Mouse (Mus musculus): ENCODE results near the gene Rbms1. TPM values are rescaled to one million over a fixed set of nuclear protein-coding genes. Genes with fewer than 3 reads are reported as not detected.
A peak's percentile ranks its signal among the peaks of the same experiment; 100 is the strongest.

The Rbms1 gene
- polyA plus RNA-seq, 1 experiment from 2014 or later, result 22.1 TPM

DNA sequence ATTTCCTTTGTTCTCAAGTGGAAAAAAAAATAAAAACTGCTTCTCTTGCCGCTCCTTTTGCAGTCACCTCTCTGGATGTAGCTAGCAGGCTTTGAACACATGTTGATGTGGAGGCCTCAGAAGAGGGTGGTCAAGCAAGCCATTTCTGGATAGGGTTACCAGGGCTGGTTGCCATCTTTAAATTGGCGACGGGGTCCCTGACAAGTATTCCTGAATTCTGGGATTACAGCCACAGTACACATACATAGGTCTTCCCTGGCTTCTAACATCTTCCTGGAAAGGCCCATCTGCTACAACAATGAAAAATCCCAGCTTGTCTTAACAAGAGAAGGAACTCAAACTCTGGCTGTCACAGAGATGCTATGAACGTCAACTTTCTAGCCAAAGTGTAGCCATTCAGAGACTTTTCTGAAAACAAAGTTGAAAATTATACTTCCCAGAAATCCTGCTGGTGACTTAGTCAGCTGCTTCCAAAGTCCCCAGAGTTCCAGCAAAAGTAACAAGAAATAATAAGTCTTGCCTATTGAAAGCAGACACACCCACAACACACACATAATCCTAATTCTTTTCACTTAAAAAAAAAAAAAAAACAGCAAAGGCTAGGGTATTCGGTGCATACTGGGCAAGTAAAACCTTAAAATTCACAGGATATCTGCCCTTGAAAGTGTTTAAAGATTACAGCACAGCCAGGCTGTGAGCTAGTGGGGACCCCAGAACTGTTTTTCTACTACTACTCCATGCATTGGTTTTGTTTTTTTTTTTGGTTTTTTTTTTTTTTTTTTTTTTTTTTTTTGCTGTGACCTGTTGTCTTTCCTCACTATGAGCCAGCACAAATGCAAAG is 80.6 kb downstream of the Rbms1 start:
- Histone ChIP-seq H3K4me1 (peaks cover 18% of the 10 kb centered on the region), H3K4me3 (no peak overlapping the region), H3K36me3 (no peaks in the 10 kb centered on the region), H3K27me3 (peaks cover 58% of the 10 kb centered on the region), H3K4me2 (replicated peaks) (no peak overlapping the region), H3K9ac (replicated peaks) (no peak overlapping the region), H3K27ac (replicated peaks) (no peak overlapping the region), H3K9me3 (no peaks in the 10 kb centered on the region)
- WGBS, result 45% methylated on average over 5 of the region's 5 CpGs
- ATAC-seq (replicated peaks), result no peak

DNA sequence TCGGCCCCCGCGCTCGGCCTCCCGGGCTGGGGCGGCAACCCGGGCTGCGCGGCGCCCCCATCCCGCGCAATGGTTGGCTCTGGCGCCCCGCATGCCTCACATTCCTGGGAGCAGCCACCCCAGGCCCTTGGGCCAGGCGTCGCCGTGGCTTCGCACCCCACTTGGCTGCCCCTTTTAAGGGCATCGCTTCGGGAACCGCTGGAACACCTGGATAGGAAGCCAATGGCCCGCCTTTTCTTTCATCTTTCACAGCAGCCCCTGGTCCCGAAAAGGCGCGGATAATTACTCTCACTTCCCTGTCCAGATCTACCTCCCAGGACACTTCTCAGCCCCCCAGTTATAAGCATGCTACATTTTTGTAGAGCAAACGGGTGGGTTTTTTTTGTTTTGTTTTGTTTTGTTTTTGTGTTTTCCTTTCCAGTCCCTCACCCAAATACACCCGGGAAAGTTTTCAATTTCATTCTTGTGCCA is 81.4 kb downstream of the Rbms1 start:
- Histone ChIP-seq H3K9ac (replicated peaks) (peak overlapping the region; percentile 65), H3K27ac (replicated peaks) (no peak overlapping the region), H3K9me3 (no peaks in the 10 kb centered on the region), H3K4me3 (peak overlapping the region; percentile 83), H3K27me3 (peaks cover 66% of the 10 kb centered on the region), H3K4me1 (peaks cover 18% of the 10 kb centered on the region), H3K4me2 (replicated peaks) (peak overlapping the region; percentile 97), H3K36me3 (no peaks in the 10 kb centered on the region)
- 1% methylated on average over 24 of the region's 27 CpGs for WGBS
- no peak for ATAC-seq (replicated peaks)

DNA sequence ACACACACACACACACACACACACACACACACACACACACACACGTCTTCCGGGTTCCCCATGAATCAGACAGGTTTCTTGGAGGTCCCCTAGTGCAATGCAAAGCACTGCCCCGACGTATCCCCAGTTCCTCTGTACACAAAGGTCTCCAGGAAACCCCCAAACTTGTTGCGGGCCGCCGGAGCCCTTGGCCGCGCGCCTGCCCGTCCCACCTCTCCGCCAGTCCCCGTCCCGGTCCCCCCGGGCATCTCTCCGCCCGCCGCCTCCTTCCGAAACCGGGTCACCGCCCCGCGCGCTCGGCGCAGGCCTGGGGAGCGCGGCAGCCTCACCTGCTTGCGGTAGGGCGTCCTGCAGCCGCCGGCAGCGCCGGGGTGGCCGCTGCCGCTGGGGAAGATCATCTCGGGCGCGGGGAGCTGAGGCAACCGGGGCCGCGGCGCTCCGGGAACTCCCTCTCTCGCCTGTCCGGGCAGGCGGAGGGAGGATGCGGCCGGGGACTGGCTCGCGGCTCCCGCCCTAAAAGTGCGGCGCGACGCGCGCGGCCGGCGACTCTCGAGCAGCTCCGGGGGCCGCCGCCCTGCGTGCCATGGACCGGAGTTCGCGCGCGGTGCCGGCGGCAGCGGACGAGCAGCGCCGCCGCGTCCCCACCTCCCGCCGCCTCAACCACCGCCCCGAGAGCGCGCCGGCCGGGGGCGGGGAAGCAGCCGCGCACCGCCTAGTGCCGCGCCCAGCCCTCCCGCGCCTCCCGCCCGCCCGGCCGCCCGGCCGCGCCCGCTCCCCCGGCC is 82.0 kb downstream of the Rbms1 start:
- ATAC-seq (replicated peaks), result peak; percentile 87
- 0 out of 2 replicates have a peak overlapping the region, but pooled peaks have one; percentile 18 for H3K27ac ChIP-seq (replicated peaks)
- H3K4me3 ChIP-seq, result peak overlapping the region; percentile 83
- H3K9me3 ChIP-seq, result no peaks in the 10 kb centered on the region
- peaks cover 70% of the 10 kb centered on the region for H3K27me3 ChIP-seq
- H3K4me2 ChIP-seq (replicated peaks), result peak overlapping the region; percentile 97
- H3K4me1 ChIP-seq, result peaks cover 18% of the 10 kb centered on the region
- WGBS, result under 1% methylated on average over 94 of the region's 104 CpGs
- peak overlapping the region; percentile 65 for H3K9ac ChIP-seq (replicated peaks)
- no peaks in the 10 kb centered on the region for H3K36me3 ChIP-seq

DNA sequence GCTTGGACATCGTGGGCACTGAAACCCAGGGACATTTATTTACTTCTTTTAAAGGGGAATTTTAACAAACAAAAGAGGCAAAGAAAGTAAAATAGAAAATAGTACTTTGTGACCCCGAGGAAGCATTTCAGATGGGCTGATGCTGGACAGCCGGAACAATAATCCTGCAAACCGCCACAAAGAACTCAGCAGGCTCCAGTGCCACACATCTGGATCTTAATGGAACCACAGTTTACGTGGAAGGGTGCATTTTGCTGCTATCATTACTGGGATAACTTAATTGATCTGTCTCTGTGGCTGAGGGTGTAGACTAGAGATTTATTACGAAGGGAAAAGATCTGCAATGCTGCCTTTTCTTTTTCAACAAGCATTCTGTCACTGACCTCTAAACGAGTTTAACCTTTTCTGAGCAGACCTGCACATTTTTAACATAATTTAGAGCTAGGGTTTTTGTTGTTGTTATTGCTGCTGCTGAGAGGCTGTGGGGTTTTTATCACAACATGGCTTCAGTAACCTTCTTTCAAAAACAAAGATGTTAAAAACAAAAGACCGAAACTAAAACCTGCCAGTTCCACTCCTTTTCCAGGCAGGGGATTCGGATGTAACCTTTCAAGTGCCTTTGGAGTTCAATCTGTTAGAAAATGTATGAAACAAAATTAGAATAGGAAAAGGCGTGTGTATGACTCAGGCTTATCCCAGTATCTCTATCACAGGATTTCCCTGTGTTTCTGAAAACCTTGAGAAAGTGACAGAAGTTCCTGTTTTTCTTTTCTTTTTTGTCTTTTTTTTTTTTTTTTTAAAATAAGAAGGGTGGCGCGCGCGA is 82.8 kb downstream of the Rbms1 start:
- H3K27ac ChIP-seq (replicated peaks), result no peak overlapping the region
- peak overlapping the region; percentile 97 for H3K4me2 ChIP-seq (replicated peaks)
- no peaks in the 10 kb centered on the region for H3K9me3 ChIP-seq
- H3K9ac ChIP-seq (replicated peaks), result peak overlapping the region; percentile 65; the same call in 1 of the 2 replicates
- no peak for ATAC-seq (replicated peaks)
- H3K27me3 ChIP-seq, result peaks cover 76% of the 10 kb centered on the region
- peak overlapping the region; percentile 83 for H3K4me3 ChIP-seq
- H3K4me1 ChIP-seq, result peaks cover 18% of the 10 kb centered on the region
- 2% methylated on average over 14 of the region's 14 CpGs for WGBS
- H3K36me3 ChIP-seq, result no peaks in the 10 kb centered on the region

DNA sequence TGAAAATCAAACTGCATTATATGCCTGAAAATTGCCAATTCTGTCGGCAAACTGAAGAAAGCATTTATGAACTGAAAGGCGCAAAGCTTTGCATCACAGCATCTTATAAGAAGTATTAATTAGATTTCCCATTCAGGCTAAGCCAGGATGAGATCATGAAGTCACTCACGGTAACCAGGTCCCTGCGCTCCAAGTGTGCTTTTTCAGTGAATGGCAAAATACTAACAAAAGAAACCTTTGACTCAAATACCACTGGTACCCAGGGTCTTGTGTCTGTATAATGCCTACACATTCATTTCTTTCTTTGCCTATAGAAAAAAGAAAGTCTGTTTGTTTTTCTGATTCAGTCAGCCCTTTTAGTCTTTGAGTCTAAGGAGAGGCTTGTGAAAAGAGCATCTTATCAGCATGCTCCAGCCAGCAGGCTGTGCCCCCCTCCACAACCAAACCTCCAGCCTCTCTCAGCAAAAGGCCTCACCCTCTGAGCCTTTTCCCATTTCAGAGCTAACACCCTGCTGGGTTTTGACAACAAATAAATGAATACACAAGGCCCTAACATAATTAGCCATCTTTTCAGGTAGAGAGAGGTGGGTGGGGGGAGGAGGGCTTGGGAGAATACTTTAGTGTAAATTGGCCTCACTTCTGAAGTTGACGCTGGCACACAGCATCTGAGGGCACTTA is 83.7 kb downstream of the Rbms1 start:
- Histone ChIP-seq H3K9ac (replicated peaks) (no peak overlapping the region), H3K4me3 (peak overlapping the region; percentile 9; the same call in 1 of the 2 replicates), H3K27me3 (peaks cover 76% of the 10 kb centered on the region)

DNA sequence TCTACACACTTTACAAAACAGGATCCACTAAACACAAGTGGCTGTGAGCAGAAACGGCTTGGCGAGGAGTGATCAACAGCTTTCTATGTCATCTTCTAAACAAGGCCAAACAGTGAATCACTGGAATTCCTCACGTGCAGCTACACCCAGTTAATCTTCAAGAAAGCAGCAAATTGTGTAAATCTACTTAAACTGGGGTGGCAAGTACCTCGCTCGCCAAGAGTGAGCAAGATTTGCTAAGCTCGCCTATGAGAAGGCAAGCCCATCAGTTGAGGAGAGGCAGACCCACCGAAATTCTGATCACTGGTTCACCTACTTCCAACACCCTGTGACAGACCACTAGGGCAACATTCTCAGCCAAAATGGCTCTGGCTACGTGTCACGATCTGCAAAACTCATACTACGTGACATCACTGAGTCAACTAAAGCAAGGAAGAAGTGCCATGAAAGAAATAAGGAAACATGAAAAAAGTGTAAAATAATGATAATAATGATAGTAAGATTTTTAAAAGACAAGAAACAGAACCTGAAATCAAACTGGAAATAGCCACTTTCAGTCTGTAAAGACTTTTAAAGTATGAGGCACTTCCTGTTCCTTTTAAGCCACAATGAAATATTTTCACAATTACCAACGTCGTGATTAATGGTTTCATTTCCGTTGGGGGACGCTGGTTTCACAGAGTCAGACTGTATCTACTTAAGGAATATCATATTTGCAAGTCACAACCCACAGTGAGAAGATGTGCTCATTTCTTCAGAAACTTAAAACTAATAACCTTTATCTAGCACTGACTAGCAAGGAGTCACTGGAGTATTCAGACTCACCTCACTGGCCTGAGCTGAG is 85.2 kb downstream of the Rbms1 start:
- no peak overlapping the region for H3K4me3 ChIP-seq
- H3K9ac ChIP-seq (replicated peaks), result no peak overlapping the region
- no peaks in the 10 kb centered on the region for H3K9me3 ChIP-seq
- H3K4me2 ChIP-seq (replicated peaks), result no peak overlapping the region
- ATAC-seq (replicated peaks), result no peak
- WGBS, result 73% methylated on average over 14 of the region's 14 CpGs
- no peaks in the 10 kb centered on the region for H3K36me3 ChIP-seq
- H3K4me1 ChIP-seq, result peaks cover 18% of the 10 kb centered on the region
- H3K27me3 ChIP-seq, result peaks cover 79% of the 10 kb centered on the region
- H3K27ac ChIP-seq (replicated peaks), result no peak overlapping the region

More for the DNA sequence above, 83.7 kb downstream of the Rbms1 start:
- 4% methylated on average over 5 of the region's 5 CpGs for WGBS
- ATAC-seq (replicated peaks), result no peak
- Histone ChIP-seq H3K36me3 (no peaks in the 10 kb centered on the region), H3K9me3 (no peaks in the 10 kb centered on the region), H3K4me2 (replicated peaks) (no peak overlapping the region), H3K27ac (replicated peaks) (no peak overlapping the region), H3K4me1 (peaks cover 18% of the 10 kb centered on the region)

DNA sequence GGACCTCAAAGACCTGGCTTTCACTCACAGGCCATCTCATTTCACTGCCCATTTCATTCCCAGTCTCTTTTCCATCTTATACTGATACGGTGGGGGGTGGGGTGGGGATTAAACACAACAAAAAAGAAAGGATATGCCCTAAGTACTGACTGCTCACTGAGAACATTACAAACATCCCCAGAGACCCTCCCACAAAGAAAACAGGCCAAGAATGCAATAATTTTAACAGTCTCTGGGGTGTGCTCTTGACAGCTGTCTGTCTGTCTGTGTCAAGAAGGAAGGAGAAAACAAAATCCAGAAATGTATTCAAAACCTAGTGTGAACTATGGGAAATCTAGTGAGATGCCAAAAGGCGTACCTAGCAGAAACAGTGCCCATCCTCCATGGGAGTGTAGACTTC is 86.1 kb downstream of the Rbms1 start:
- no peak overlapping the region for H3K4me2 ChIP-seq (replicated peaks)
- no peak overlapping the region for H3K27ac ChIP-seq (replicated peaks)
- ATAC-seq (replicated peaks), result no peak
- WGBS, result 45% methylated on average over 2 of the region's 2 CpGs
- H3K9ac ChIP-seq (replicated peaks), result no peak overlapping the region
- no peaks in the 10 kb centered on the region for H3K9me3 ChIP-seq
- H3K4me3 ChIP-seq, result no peak overlapping the region
- H3K36me3 ChIP-seq, result no peaks in the 10 kb centered on the region
- H3K27me3 ChIP-seq, result peaks cover 76% of the 10 kb centered on the region
- H3K4me1 ChIP-seq, result peaks cover 18% of the 10 kb centered on the region

DNA sequence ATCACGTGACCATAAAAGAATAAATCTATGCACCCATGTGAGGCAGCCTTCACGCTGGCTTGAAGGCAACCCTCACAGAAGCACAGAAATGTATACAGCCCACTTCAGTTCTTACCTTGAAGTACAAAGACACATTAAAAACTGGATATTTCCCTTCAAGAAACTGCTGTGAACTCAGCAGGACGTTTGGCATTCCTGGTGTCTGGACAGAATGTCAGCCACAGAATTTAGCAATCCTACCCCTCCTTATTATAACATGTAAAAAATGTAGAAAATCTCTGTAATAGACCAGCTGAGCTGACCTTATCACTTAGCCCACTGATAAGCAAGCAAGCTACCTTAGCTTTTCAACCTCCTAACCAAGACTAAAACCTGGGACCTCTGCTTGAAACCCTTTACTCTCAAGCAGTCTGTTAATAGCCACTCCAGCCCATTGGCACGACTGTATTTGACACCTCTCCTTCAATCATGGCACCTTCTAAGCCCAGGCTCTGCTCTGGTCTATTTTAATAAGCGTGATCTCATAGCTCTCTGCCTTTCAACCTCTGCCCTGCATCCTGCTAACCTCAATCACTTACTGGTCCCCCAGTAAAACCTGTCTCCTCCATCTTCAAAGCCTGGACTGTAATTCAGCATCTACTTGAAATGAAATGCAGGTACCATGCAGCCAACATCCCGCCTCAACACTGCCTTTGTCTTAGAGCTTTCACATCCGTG is 90.7 kb downstream of the Rbms1 start:
- H3K27me3 ChIP-seq, result peaks cover 44% of the 10 kb centered on the region
- no peaks in the 10 kb centered on the region for H3K36me3 ChIP-seq
- 75% methylated on average over 7 of the region's 7 CpGs for WGBS
- no peak overlapping the region for H3K4me3 ChIP-seq
- H3K9ac ChIP-seq (replicated peaks), result no peak overlapping the region
- H3K4me1 ChIP-seq, result no peaks in the 10 kb centered on the region
- no peak overlapping the region for H3K27ac ChIP-seq (replicated peaks)
- no peaks in the 10 kb centered on the region for H3K9me3 ChIP-seq
- ATAC-seq (replicated peaks), result no peak
- no peak overlapping the region for H3K4me2 ChIP-seq (replicated peaks)

DNA sequence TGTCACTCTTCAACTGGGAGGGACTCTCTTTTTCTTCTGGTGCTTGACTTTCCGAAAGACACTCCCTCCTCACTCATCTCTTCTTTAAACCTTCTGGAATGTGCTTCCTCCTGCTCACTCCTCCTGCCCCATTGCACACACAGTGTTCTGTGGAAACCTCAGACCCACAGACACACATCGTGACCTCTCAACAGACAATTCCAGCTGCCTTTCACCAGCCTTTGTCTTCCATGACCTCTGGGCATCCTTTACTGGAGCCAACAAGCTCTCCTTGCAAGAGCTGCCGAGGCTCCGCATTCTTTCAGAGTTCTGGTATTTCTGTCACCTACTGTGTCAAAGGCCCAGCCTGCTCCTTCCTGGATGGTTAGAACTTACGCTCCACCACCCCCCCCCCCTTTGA is 92.0 kb downstream of the Rbms1 start:
- Histone ChIP-seq H3K4me1 (no peaks in the 10 kb centered on the region), H3K36me3 (no peaks in the 10 kb centered on the region), H3K9me3 (no peaks in the 10 kb centered on the region), H3K27me3 (peaks cover 34% of the 10 kb centered on the region), H3K4me2 (replicated peaks) (no peak overlapping the region), H3K4me3 (no peak overlapping the region), H3K27ac (replicated peaks) (no peak overlapping the region), H3K9ac (replicated peaks) (no peak overlapping the region)
- ATAC-seq (replicated peaks), result no peak
- 33% methylated on average over 5 of the region's 5 CpGs for WGBS

DNA sequence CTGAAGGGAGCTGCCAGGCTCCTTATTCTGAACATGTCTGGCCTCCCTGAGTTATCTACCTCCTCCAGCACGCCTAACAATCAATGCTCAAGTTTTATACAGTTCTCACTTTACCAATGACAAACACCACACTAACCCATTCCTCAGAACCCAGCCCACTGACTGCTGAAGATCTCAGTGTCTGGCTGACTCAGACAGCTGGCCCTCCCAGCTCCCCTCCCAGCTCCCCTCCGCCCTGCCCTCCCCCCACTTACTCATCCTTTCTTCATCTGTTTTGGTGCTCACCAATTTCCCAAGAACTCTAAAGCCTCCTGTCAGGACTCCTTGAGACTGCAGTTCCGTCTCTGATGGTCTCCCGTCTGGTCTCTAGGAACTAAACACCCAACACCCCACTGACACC is 92.5 kb downstream of the Rbms1 start:
- ATAC-seq (replicated peaks), result no peak
- Histone ChIP-seq H3K9me3 (no peaks in the 10 kb centered on the region), H3K27ac (replicated peaks) (no peak overlapping the region), H3K27me3 (peaks cover 28% of the 10 kb centered on the region), H3K4me3 (no peak overlapping the region), H3K4me1 (no peaks in the 10 kb centered on the region), H3K9ac (replicated peaks) (no peak overlapping the region), H3K4me2 (replicated peaks) (no peak overlapping the region), H3K36me3 (no peaks in the 10 kb centered on the region)
- 52% methylated on average over 4 of the region's 4 CpGs for WGBS
